Mouse (Mus musculus) lung, embryonic 14.5 days (tissue): Measurements from ENCODE around the gene Ltbr. TPM values are rescaled to one million over a fixed set of nuclear protein-coding genes. Genes with fewer than 3 reads are reported as not detected.

Experiments used
- ATAC-seq: fragments of 200-750 bp; cut with Nextera tagmentation; 2 replicates; pipeline ENCODE4 v1.8.0; 2017; ENCODE audit warnings: mild to moderate bottlenecking, moderate TSS enrichment, moderate library complexity; ENCODE audit not compliant: insufficient read depth
- DNase-seq: peaks from one replicate; pipeline ENCODE4 v3.0.0-alpha.2; 2015
- H3K27ac ChIP-seq: fragments of 300-500 bp; sonication (generic); 2 replicates; pipeline ENCODE4 v1.5.1; 2014; ENCODE audit warnings: low read depth, mild to moderate bottlenecking, moderate library complexity
- H3K27me3 ChIP-seq: fragments of 300-500 bp; sonication (generic); 2 replicates; pipeline ENCODE4 v1.6.1; 2014; ENCODE audit warnings: low read length, control low read depth; ENCODE audit not compliant: insufficient read depth
- H3K36me3 ChIP-seq: fragments of 300-500 bp; sonication (generic); 2 replicates; pipeline ENCODE4 v1.6.1; 2014; ENCODE audit warnings: control low read depth; ENCODE audit not compliant: insufficient read depth
- H3K4me1 ChIP-seq: fragments of 300-500 bp; sonication (generic); 2 replicates; pipeline ENCODE4 v1.6.1; 2014; ENCODE audit warnings: antibody characterized with exemption, control low read depth; ENCODE audit not compliant: insufficient read depth
- H3K4me2 ChIP-seq: fragments of 300-500 bp; sonication (generic); 2 replicates; pipeline ENCODE4 v1.6.1; 2014; ENCODE audit warnings: mild to moderate bottlenecking
- H3K4me3 ChIP-seq: fragments of 300-500 bp; sonication (generic); 2 replicates; pipeline ENCODE4 v1.5.1; 2014; ENCODE audit warnings: low read depth, low read length
- H3K9ac ChIP-seq: fragments of 300-500 bp; sonication (generic); 2 replicates; pipeline ENCODE4 v1.6.1; 2014
- H3K9me3 ChIP-seq: fragments of 300-500 bp; sonication (generic); 2 replicates; pipeline ENCODE4 v1.6.1; 2016; ENCODE audit warnings: low read depth, low read length, control low read depth
- CTCF ChIP-seq: IDR thresholded peaks from 2 replicates; pipeline ENCODE4 v1.5.1; 2016; ENCODE audit warnings: antibody characterized with exemption, low read depth
- WGBS: fragments of 180-500 bp; shearing (Covaris S2); extraction: QIAGEN DNeasy Blood & Tissue Kit; methylation state at CpG from one replicate; pipeline ENCODE4 v1.1.7; 2014; 5-methylcytosine and 5-hydroxymethylcytosine counted together
- polyA plus RNA-seq: library from polyadenylated mRNA; unstranded; fragments of >200 nt; fragmentation: Nextera tagmentation; extraction: Ambion mirVana; gene quantifications from 2 replicates; pipeline ENCODE4 v1.2.1, GENCODE M21; 2014

The Ltbr gene
- polyA plus RNA-seq = 73.7 and 81.7 TPM in 2 replicates

DNA sequence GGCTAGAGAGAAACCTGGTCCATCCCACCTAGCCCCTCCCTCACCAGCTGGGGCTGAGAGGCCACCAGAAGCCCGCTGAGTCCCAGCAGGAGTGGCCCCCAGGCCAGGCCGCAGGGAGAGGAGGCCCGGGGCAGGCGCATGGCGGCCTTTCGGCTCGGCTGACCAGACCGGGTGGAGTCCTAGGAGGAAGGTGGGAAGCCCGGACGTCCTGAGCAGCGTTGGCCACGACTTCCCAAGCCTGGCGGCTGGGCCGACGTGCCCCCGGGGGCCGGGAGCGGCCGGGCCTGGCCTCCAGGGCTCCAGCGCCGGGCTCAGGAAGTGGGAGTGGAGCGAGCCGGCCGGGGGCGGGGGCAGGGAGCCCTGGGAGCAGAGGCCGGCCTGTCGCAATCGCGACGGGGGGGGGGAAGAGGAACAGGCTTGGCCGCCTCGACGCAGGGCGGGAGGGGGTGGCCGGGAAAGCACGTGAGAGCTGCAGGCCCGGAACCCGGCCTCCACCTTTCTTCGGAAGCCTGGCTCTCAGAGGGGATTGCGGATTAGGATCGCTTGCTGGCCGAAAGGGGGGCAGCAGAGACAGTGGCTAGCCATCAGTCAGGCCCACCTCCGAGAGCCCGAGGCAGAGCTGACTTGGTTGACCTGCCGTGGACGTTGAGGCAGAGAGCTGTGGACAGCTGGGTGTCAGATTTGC, at the start of gene Ltbr:
Gene Ltbr, minus strand, starts transcription at position 340 of the 685 bp plus-strand sequence.
- peak within 1 kb of the TSS; percentile 76 for H3K4me2 ChIP-seq
- peak within 1 kb of the TSS; percentile 90 for H3K9ac ChIP-seq
- peaks cover 30% of the 10 kb centered on the region for H3K36me3 ChIP-seq
- WGBS = 1% methylated on average over 40 of the region's 46 CpGs
- peaks cover 17% of the 10 kb centered on the region for H3K4me1 ChIP-seq
- DNase-seq = peak; percentile 89
- H3K27me3 ChIP-seq = no peaks in the 10 kb centered on the region
- no peaks in the 10 kb centered on the region for H3K9me3 ChIP-seq
- peak; percentile 91 for ATAC-seq
- H3K27ac ChIP-seq = peak within 1 kb of the TSS; percentile 75
- no peak for TF ChIP-seq CTCF
- H3K4me3 ChIP-seq = peak within 1 kb of the TSS; percentile 70

DNA sequence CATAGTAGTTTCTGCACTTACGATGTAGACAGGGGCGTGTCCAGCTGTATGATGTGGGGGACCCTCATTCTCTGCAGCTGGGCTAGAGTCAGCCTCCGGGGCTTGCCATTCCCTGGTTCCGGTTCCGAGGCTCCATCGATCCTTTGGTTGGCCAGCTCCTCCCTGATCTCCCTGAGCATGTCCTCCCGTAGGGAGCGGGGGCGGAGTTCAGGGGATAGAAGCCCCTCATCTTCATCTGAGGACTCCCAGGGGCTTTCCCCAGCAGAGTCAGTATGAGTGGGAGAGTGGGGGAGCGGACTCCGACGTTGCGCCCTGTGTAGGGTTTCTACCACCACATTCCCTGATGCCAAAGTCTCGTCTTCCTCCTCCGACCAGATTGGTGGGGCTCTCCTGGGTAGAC, 49.3 kb upstream of the Ltbr start:
- Histone ChIP-seq H3K9ac (no peak overlapping the region), H3K4me3 (no peak overlapping the region), H3K4me2 (no peak overlapping the region), H3K4me1 (no peaks in the 10 kb centered on the region), H3K27me3 (peaks cover 12% of the 10 kb centered on the region; the same call in 1 of the 2 replicates), H3K9me3 (no peaks in the 10 kb centered on the region), H3K27ac (no peak overlapping the region), H3K36me3 (peaks cover 50% of the 10 kb centered on the region)
- no peak for TF ChIP-seq CTCF
- 24% methylated on average over 15 of the region's 15 CpGs for WGBS
- DNase-seq (no peak), ATAC-seq (peak; percentile 19)

DNA sequence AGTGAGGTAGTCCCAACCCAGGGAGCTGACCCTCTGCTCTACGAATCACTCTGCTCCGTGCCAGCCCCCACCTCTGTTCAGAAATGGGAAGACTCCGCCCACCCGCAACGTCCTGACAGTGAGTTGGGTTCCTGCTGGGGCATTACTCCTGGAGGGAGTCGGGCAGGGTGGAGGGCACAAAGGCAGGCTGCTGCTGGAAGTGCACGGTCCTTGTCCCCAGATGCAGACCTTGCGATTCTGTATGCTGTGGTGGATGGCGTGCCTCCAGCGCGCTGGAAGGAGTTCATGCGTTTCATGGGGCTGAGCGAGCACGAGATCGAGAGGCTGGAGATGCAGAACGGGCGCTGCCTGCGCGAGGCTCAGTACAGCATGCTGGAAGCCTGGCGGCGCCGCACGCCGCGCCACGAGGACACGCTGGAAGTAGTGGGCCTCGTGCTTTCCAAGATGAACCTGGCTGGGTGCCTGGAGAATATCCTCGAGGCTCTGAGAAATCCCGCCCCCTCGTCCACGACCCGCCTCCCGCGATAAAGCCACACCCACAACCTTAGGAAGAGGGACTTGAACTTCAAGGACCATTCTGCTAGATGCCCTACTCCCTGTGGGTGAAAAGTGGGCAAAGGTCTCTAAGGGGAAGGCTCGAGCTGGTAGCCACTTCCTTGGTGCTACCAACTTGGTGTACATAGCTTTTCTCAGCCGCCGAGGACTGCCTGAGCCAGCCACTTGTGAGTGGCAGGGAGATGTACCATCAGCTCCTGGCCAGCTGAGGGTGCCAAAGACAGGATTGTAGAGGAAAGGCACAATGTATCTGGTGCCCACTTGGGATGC, 48.0 kb upstream of the Ltbr start:
- H3K4me3 ChIP-seq = no peak overlapping the region
- H3K9ac ChIP-seq = no peak overlapping the region
- ATAC-seq (no peak), DNase-seq (peak; percentile 72)
- H3K36me3 ChIP-seq = peaks cover 61% of the 10 kb centered on the region
- H3K9me3 ChIP-seq = no peaks in the 10 kb centered on the region
- H3K27ac ChIP-seq = no peak overlapping the region
- H3K4me1 ChIP-seq = no peaks in the 10 kb centered on the region
- TF ChIP-seq CTCF = peak; percentile 57
- H3K27me3 ChIP-seq = peaks cover 12% of the 10 kb centered on the region; the same call in 1 of the 2 replicates
- 40% methylated on average over 38 of the region's 38 CpGs for WGBS
- no peak overlapping the region for H3K4me2 ChIP-seq

DNA sequence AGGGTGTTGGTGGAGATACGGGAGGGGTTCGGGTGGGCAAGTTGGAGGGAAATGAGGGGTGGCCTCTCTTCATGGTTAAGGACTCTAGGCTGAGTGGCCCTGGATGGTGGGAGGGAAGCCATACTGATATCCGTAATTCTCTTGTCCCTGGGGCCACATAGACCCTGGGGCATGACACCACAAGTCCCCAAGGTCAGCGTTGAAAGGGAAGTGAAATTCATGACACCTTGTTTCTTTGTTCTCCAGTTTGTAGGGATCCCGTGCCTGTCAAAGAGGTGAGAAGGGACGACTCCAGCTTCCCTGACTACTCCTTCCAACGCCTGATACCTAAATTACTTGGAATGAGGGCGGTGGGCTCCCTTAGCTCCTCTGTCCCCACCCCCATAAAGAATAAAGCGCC, 47.2 kb upstream of the Ltbr start:
- peaks cover 12% of the 10 kb centered on the region; the same call in 1 of the 2 replicates for H3K27me3 ChIP-seq
- H3K36me3 ChIP-seq = peaks cover 61% of the 10 kb centered on the region
- H3K4me1 ChIP-seq = peaks cover 4% of the 10 kb centered on the region
- no peak for TF ChIP-seq CTCF
- H3K27ac ChIP-seq = no peak overlapping the region
- 72% methylated on average over 9 of the region's 9 CpGs for WGBS
- DNase-seq (no peak), ATAC-seq (no peak)
- no peaks in the 10 kb centered on the region for H3K9me3 ChIP-seq
- no peak overlapping the region for H3K9ac ChIP-seq
- H3K4me2 ChIP-seq = no peak overlapping the region
- no peak overlapping the region for H3K4me3 ChIP-seq

DNA sequence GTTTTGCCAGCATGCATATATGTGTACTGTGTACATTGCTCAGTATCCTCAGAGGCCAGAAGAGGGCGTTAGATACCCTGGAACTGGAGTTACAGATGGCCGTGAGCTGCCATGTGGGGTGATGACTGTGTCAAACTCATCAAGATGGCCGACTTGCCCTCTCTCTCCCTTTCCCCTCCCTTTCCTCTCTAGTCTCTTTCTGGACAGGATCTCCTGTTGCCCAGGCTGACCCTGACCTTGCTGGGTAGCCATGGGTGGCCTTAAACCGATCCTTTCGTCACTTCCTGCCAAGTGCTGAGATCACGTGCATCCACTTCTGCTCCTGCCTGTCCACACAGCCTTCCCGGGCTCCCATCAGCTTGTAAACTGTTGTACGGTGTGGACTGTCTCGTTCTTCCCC, 46.3 kb upstream of the Ltbr start:
- Histone ChIP-seq H3K4me2 (no peak overlapping the region), H3K9me3 (no peaks in the 10 kb centered on the region), H3K27me3 (peaks cover 12% of the 10 kb centered on the region; the same call in 1 of the 2 replicates), H3K27ac (no peak overlapping the region), H3K4me1 (peaks cover 12% of the 10 kb centered on the region), H3K36me3 (peaks cover 61% of the 10 kb centered on the region), H3K4me3 (no peak overlapping the region), H3K9ac (no peak overlapping the region)
- TF ChIP-seq CTCF = peak; percentile 21; the same call in 1 of the 2 replicates
- ATAC-seq (no peak), DNase-seq (no peak)
- 45% methylated on average over 9 of the region's 9 CpGs for WGBS

DNA sequence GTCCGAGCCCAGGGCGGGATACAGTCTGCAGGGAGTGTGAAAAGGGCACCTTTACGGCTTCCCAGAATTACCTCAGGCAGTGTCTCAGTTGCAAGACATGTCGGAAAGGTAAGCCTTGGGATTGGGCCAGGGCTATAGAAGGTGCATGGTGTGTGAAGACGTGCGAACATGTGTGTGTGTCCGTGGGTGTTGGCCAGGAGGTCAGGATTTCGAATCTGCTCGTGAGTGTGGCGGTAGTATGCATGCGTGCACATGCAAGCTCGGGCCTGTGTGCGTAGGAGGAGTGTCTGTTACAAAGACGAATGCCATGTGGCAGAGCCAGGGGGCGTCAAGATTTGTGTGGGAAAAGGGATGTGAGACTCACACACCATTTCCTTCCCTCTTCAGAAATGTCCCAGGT, 43.6 kb upstream of the Ltbr start:
- no peak for ATAC-seq
- WGBS = 86% methylated on average over 15 of the region's 15 CpGs
- no peak for TF ChIP-seq CTCF
- Histone ChIP-seq H3K4me2 (no peak overlapping the region), H3K9me3 (no peaks in the 10 kb centered on the region), H3K36me3 (peaks cover 58% of the 10 kb centered on the region), H3K27ac (no peak overlapping the region), H3K9ac (no peak overlapping the region), H3K4me3 (no peak overlapping the region), H3K27me3 (peaks cover 2% of the 10 kb centered on the region; the same call in 1 of the 2 replicates), H3K4me1 (peaks cover 38% of the 10 kb centered on the region)
- no peak for DNase-seq

DNA sequence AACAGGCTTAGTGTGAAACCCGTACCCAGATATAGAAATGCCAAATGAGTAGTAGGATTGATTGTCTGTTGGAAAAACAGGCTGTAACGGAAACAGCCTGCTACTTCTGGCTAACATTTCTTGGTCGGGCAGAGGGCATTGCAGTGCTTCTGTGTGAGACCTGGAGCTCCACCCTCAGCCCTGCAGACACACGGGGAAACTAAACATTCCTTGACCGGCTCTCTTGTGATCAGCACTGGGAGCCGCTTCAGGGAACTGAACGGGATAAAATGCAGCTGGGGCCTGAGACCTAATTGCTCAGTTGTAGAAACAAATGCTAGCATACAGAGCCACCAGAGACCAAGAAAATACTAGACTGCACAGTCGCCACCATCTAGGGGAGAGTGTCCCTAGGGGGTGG, 42.6 kb upstream of the Ltbr start:
- H3K27ac ChIP-seq = no peak overlapping the region
- ATAC-seq (no peak), DNase-seq (peak; percentile 66)
- H3K4me1 ChIP-seq = peaks cover 47% of the 10 kb centered on the region
- no peaks in the 10 kb centered on the region for H3K9me3 ChIP-seq
- H3K9ac ChIP-seq = no peak overlapping the region
- H3K4me3 ChIP-seq = no peak overlapping the region
- peaks cover 51% of the 10 kb centered on the region for H3K36me3 ChIP-seq
- no peak for TF ChIP-seq CTCF
- no peak overlapping the region; the same call in 1 of the 2 replicates for H3K4me2 ChIP-seq
- 10% methylated on average over 8 of the region's 8 CpGs for WGBS
- no peaks in the 10 kb centered on the region for H3K27me3 ChIP-seq
